Mouse (Mus musculus) gastrocnemius, postnatal 36 days (tissue): ENCODE measurements around the gene Angptl8. TPM values are rescaled to one million over a fixed set of nuclear protein-coding genes. Genes with fewer than 3 reads are reported as not detected.

Source experiments
- DNase-seq, 2 experiments: peaks; one replicate each; pipeline ENCODE4 v3.0.0; 2022
- intact Hi-C: fragments of 180-260 bp; cut with DNase I; formaldehyde crosslinking; loops from one replicate; pipeline ENCODE4 v1.15.1; 2025
- microRNA-seq, 2 experiments: library from miRNA; unstranded; fragments of <30 nt; microRNA quantifications; one replicate each; pipeline ENCODE4 v1.2.0; 2021
- total RNA-seq, 2 experiments: library from RNA; stranded (reverse); gene quantifications; 2 replicates each; pipeline ENCODE4 v1.2.3; 2021

The Angptl8 gene
- total RNA-seq, 2 experiments from 2014 or later, result not detected

- no peak for DNase-seq
- intact Hi-C loops, result no loop called here
Measured at GRCm38 (mm10) chr9:21876601-21877000, 41.3 kb downstream of the Angptl8 start.

Small RNA genes lying within 50 kb of the gene (microRNA-seq; reads per million reads assigned to microRNA genes)
- gene Mir7083, result 3.0 to 4.3 reads per million in 2 experiments

Other genes with a start within 250 kb of the Angptl8 start
- gene Timm29, start 242.8 kb upstream of the Angptl8 start, total RNA-seq, result 10 to 100 TPM; 41.8 to 44.7 TPM
- 1 to 10 TPM; 3.7 to 4.6 TPM for gene Yipf2, start 242.7 kb upstream of the Angptl8 start, total RNA-seq
- gene Smarca4, start 219.3 kb upstream of the Angptl8 start, total RNA-seq, result 10 to 100 TPM; 38.6 to 40.3 TPM
- 1 to 10 TPM; 2.4 to 3.5 TPM for gene Ldlr, start 112.0 kb upstream of the Angptl8 start, total RNA-seq
- 1 to 10 TPM in 1 of 2 experiments, under 1 TPM in 1; 0.64 to 1.8 TPM for gene Spc24, start 75.2 kb upstream of the Angptl8 start, total RNA-seq
- 10 to 100 TPM; 12.7 to 13.3 TPM for gene Kank2, start 36.8 kb upstream of the Angptl8 start, total RNA-seq
- gene Dock6, start 17.1 kb downstream of the Angptl8 start, total RNA-seq, result 10 to 100 TPM; 10.1 to 12.5 TPM
- gene Rab3d, start 82.7 kb downstream of the Angptl8 start, total RNA-seq, result 1 to 10 TPM; 2.3 to 4.1 TPM
- gene Ccdc159, start 92.0 kb downstream of the Angptl8 start, total RNA-seq, result under 1 TPM in 1 of 2 experiments, not detected in 1; 0.30 TPM
- 10 to 100 TPM in 1 of 2 experiments, 1 to 10 TPM in 1; 7.8 to 10.5 TPM for gene Tmem205, start 92.0 kb downstream of the Angptl8 start, total RNA-seq
- under 1 TPM; 0.49 to 0.64 TPM for gene Plppr2, start 101.5 kb downstream of the Angptl8 start, total RNA-seq
- gene Swsap1, start 120.2 kb downstream of the Angptl8 start, total RNA-seq, result 1 to 10 TPM; 1.4 to 2.2 TPM
- gene Epor, start 128.0 kb downstream of the Angptl8 start, total RNA-seq, result under 1 TPM; 0.23 to 0.59 TPM
- gene Rgl3, start 153.9 kb downstream of the Angptl8 start, total RNA-seq, result under 1 TPM; 0.28 to 0.42 TPM
- gene Ccdc151, start 167.1 kb downstream of the Angptl8 start, total RNA-seq, result under 1 TPM in 1 of 2 experiments, not detected in 1; 0.25 TPM
- 10 to 100 TPM; 27.4 to 27.6 TPM for gene Prkcsh, start 167.3 kb downstream of the Angptl8 start, total RNA-seq
- gene Elavl3, start 216.5 kb downstream of the Angptl8 start, total RNA-seq, result under 1 TPM in 1 of 2 experiments, not detected in 1; 0.26 TPM
- gene Gm49318, start 235.7 kb downstream of the Angptl8 start, total RNA-seq, result not detected
- 1 to 10 TPM; 2.9 to 3.8 TPM for gene Zfp653, start 235.9 kb downstream of the Angptl8 start, total RNA-seq
- 10 to 100 TPM; 82.2 to 86.9 TPM for gene Ecsit, start 249.9 kb downstream of the Angptl8 start, total RNA-seq